Mouse (Mus musculus) stomach, postnatal 0 days (tissue): ENCODE data around the gene Wdfy4.

Experiments
- CTCF ChIP-seq: IDR thresholded peaks from 2 replicates; pipeline ENCODE4 v1.5.1; 2016; ENCODE audit warnings: antibody characterized with exemption, low read depth, mild to moderate bottlenecking, moderate library complexity
- EP300 ChIP-seq: optimal IDR thresholded peaks from 2 replicates; pipeline ENCODE3; 2016; ENCODE audit warnings: antibody characterized with exemption

DNA sequence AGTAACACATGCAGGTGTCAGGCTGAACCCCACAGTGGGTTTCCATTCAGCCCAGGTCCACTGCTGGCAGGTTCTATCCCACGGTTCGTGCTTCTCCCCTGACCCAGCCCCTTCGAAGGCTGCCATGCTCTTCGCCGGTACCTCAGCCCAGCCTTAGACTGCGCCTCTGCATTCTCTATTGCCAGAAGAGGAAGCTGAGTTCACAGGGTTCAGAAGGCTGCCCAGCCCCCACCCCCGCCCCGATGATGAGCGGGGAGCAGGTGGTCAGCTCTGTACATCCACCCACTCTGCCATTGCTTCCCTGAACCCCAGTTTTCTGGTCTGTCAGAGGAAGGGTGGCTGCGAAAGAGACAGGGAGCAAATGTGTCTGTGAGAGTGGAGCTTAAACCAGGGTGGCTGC, 185.8 kb downstream of the Wdfy4 start:
- TF ChIP-seq CTCF (no peak), EP300 (no peak)
